Mouse (Mus musculus): ENCODE data around the gene Cfdp1. TPM values are rescaled to one million over a fixed set of nuclear protein-coding genes. Genes with fewer than 3 reads are reported as not detected.

The Cfdp1 gene
- polyA plus RNA-seq, 1 experiment from 2014 or later: 173 TPM

DNA sequence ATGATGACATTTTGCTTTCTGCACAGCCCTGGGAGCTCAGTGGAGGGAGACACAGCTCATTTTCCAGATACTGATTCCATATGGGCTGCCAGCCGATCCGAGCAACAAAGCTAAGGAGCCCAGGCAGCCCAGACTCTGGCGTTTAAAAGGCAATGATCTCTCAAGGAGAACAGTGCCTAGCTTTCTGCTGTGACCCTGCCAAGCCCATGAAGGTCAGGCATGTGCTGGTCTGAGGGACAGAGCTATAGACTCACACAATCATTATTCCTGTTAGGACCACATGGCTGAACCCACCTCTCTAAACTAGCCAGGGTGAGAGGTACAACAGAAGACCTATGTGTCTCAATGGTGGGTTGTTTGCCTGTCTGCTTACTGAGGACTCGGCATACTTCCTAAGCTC, 66.4 kb downstream of the Cfdp1 start:
- no peak overlapping the region for H3K4me3 ChIP-seq (ENCODE audit: low read depth, low read length)
- peak overlapping the region; percentile 27; the same call in 1 of the 2 replicates for H3K4me2 ChIP-seq
- H3K36me3 ChIP-seq (ENCODE audit: control insufficient read depth, insufficient read depth, low read length): no peaks in the 10 kb centered on the region
- peaks cover 22% of the 10 kb centered on the region for H3K4me1 ChIP-seq (ENCODE audit: control insufficient read depth, insufficient read depth, low read length)
- no peaks in the 10 kb centered on the region for H3K9me3 ChIP-seq (replicated peaks; ENCODE audit: control insufficient read depth, low read length)
- H3K9ac ChIP-seq (ENCODE audit: low read depth, low read length): 0 out of 2 replicates have a peak overlapping the region, but pooled peaks have one; percentile 43
- H3K27ac ChIP-seq (ENCODE audit: low read depth, low read length): peak overlapping the region; percentile 46
- no peak for ATAC-seq (replicated peaks; ENCODE audit: insufficient number of reproducible peaks, low FRiP score, low TSS enrichment)
- 48% methylated on average over 4 of the region's 4 CpGs for WGBS (ENCODE audit: insufficient replicate concordance)
- no peaks in the 10 kb centered on the region for H3K27me3 ChIP-seq (ENCODE audit: control insufficient read depth, insufficient read depth, low read length)

DNA sequence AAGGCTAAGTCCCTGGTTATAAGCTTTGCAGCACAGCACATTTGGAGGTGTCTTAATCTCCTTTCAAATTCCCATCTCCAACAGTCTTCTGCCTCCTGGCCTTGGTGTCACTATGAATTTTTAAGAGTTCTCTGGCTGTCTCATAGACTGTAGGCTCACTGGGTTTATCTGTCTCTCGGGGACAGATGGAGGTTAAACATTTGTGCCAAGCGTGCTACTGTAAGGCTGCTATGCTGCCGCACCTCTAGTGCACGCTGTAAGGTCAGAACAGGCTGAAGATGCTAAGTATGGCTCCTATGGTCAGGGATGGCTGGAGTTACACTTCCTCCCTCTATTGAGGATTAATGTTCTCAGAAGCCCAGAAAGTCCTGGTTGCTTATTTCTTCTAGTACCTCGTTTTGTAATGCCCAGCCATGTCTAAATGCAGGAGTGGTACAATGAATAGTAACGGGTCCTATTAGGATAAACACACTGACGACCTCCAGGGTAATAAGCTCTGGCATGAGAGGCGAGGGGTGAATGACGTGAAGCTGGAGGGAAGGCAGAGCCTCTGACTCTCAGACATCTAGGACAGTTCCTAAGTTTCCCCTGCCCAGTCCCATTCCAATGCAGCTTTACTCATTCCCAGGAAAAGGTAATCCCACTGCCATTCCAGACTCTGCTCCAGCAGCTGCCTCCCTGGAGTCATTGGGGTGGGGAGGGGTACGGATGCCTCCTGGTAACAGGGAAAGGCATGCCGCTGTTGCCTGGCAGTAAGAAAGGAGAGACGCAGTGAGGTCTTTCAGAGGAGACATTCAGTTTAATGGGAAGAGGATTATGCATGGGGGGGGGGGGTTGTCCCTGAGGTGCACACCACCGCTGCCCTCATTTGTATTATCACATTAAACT, 67.1 kb downstream of the Cfdp1 start:
- ATAC-seq (replicated peaks; ENCODE audit: insufficient number of reproducible peaks, low FRiP score, low TSS enrichment): no peak
- Histone ChIP-seq H3K9ac (ENCODE audit: low read depth, low read length) (no peak overlapping the region), H3K27ac (ENCODE audit: low read depth, low read length) (peak overlapping the region; percentile 46; the same call in 1 of the 2 replicates), H3K4me3 (ENCODE audit: low read depth, low read length) (no peak overlapping the region), H3K4me2 (peak overlapping the region; percentile 27; the same call in 1 of the 2 replicates), H3K36me3 (ENCODE audit: control insufficient read depth, insufficient read depth, low read length) (no peaks in the 10 kb centered on the region), H3K27me3 (ENCODE audit: control insufficient read depth, insufficient read depth, low read length) (no peaks in the 10 kb centered on the region), H3K9me3 (replicated peaks; ENCODE audit: control insufficient read depth, low read length) (no peaks in the 10 kb centered on the region), H3K4me1 (ENCODE audit: control insufficient read depth, insufficient read depth, low read length) (peaks cover 22% of the 10 kb centered on the region)
- 56% methylated on average over 13 of the region's 13 CpGs for WGBS (ENCODE audit: insufficient replicate concordance)

DNA sequence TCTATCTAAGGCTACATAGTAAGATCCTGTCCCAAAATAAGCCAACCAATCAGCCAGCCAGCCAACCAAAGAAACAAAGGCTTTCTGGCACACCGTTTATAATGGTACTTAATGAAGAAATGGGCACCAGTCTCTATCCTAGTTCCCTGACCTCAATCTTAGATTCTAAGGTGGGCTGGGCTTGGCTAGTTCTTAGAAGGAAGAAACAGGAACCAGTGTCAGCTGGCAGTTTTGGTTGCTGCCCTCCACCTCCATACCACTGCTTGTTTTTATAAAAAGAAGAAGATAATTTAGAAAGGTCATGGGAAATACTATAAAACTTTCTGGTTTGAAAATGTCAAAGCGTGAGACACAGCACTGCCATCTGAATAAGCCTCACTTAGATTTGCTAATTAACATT, 68.0 kb downstream of the Cfdp1 start:
- no peak overlapping the region for H3K9ac ChIP-seq (ENCODE audit: low read depth, low read length)
- peaks cover 22% of the 10 kb centered on the region for H3K4me1 ChIP-seq (ENCODE audit: control insufficient read depth, insufficient read depth, low read length)
- ATAC-seq (replicated peaks; ENCODE audit: insufficient number of reproducible peaks, low FRiP score, low TSS enrichment): no peak
- no peak overlapping the region for H3K4me2 ChIP-seq
- no peak overlapping the region for H3K27ac ChIP-seq (ENCODE audit: low read depth, low read length)
- no peaks in the 10 kb centered on the region for H3K36me3 ChIP-seq (ENCODE audit: control insufficient read depth, insufficient read depth, low read length)
- WGBS (ENCODE audit: insufficient replicate concordance): 89% methylated on average over 2 of the region's 2 CpGs
- no peaks in the 10 kb centered on the region for H3K9me3 ChIP-seq (replicated peaks; ENCODE audit: control insufficient read depth, low read length)
- no peaks in the 10 kb centered on the region for H3K27me3 ChIP-seq (ENCODE audit: control insufficient read depth, insufficient read depth, low read length)
- H3K4me3 ChIP-seq (ENCODE audit: low read depth, low read length): no peak overlapping the region

DNA sequence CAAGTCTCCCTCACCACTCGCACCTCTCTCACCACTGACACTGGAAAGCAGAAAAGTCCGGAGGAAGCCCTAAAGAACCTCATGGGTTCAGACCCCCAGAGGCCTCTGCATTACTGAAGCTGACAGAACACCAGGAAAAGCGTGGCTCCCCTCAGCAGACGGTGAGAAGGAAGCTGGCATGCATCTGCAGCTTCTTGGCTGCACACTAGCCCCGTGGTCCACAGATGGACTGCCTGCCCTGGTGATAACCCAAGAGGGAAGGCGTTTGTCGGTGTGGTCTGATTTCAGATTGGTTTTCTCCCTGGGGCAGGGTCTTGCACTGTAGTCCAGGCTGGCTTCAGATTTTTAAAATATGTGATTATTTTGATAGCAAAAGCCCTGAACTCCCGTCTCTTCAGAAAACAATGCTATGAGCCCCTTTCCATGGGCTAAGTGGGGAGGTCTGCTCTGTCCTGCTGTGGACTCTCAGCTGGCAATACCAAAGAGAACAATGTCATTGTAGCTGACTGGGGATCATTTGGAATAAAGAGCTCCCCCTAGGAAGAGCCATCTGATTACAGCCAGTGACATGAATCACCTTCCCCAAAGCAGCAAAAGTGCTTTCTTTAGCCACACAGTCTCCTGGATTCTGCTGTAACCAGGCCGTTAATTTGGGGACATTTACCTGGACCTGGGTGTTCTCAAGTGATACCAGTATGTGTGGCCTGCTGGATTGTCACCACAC, 71.3 kb downstream of the Cfdp1 start:
- no peaks in the 10 kb centered on the region for H3K27me3 ChIP-seq (ENCODE audit: control insufficient read depth, insufficient read depth, low read length)
- no peak for ATAC-seq (replicated peaks; ENCODE audit: insufficient number of reproducible peaks, low FRiP score, low TSS enrichment)
- H3K9me3 ChIP-seq (replicated peaks; ENCODE audit: control insufficient read depth, low read length): no peaks in the 10 kb centered on the region
- no peak overlapping the region for H3K9ac ChIP-seq (ENCODE audit: low read depth, low read length)
- H3K4me2 ChIP-seq: no peak overlapping the region
- H3K27ac ChIP-seq (ENCODE audit: low read depth, low read length): no peak overlapping the region
- 75% methylated on average over 9 of the region's 9 CpGs for WGBS (ENCODE audit: insufficient replicate concordance)
- H3K4me3 ChIP-seq (ENCODE audit: low read depth, low read length): no peak overlapping the region
- no peaks in the 10 kb centered on the region for H3K36me3 ChIP-seq (ENCODE audit: control insufficient read depth, insufficient read depth, low read length)
- H3K4me1 ChIP-seq (ENCODE audit: control insufficient read depth, insufficient read depth, low read length): peaks cover 35% of the 10 kb centered on the region

DNA sequence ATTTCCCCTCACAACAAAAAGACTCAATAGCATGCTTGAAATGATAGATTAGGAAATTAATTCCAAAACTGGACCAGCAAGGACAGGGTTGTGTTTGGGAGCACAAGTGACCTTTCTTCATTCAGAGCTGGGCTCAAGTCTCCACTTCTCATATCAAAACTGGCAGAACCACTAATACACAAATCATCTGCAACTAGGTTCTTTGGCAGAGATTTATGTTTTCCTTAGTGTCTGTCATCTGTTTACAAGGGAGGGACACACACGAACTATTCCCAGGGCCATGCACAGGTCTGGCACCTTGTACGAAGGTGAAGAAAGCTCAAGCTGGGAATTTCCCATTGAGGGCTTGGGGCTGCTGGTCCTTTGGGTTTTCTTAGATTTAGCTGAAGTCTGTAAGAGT, 71.9 kb downstream of the Cfdp1 start:
- H3K4me1 ChIP-seq (ENCODE audit: control insufficient read depth, insufficient read depth, low read length): peaks cover 29% of the 10 kb centered on the region

DNA sequence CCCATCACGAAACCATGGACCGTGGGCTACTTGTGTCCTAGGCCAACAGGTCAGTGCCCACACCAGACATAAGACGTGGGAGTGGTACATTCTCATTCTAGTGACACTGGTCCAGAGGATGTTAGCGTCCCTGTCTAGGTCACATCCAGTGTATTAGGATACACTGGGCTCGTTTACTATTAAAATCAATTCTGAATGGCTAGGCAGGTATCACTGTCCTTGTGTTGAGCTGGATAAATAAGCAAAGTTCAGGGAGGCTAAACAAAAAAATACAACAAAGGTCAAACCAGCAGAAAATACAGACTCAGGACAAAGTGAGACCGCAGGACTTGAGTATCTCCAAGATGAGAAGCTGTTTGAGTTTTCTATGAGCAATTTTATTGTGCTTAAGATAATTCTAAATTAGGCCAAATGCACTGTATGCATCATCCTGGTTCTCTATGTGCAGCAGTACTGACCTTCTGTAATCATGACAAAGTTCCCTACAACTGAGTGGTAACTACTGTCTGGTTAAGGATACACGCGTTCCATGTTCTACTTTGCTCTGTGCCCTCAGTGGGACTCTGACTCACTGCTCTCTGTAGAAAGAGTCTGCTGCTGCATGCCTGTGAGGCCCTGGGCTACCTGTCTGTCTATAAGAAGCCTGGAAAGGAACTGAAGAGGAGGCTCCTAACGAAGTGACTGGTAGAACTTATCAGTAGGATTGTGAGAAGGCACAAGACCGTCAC, 73.2 kb downstream of the Cfdp1 start:
- H3K27ac ChIP-seq (ENCODE audit: low read depth, low read length): no peak overlapping the region
- H3K4me3 ChIP-seq (ENCODE audit: low read depth, low read length): no peak overlapping the region
- H3K9me3 ChIP-seq (replicated peaks; ENCODE audit: control insufficient read depth, low read length): no peaks in the 10 kb centered on the region
- H3K27me3 ChIP-seq (ENCODE audit: control insufficient read depth, insufficient read depth, low read length): no peaks in the 10 kb centered on the region
- whole genome bisulfite sequencing (ENCODE audit: insufficient replicate concordance): 85% methylated on average over 10 of the region's 10 CpGs
- H3K36me3 ChIP-seq (ENCODE audit: control insufficient read depth, insufficient read depth, low read length): no peaks in the 10 kb centered on the region
- H3K4me1 ChIP-seq (ENCODE audit: control insufficient read depth, insufficient read depth, low read length): peaks cover 21% of the 10 kb centered on the region
- ATAC-seq (replicated peaks; ENCODE audit: insufficient number of reproducible peaks, low FRiP score, low TSS enrichment): no peak
- H3K9ac ChIP-seq (ENCODE audit: low read depth, low read length): no peak overlapping the region
- no peak overlapping the region for H3K4me2 ChIP-seq

More for the DNA sequence above, 71.9 kb downstream of the Cfdp1 start:
- no peak overlapping the region for H3K9ac ChIP-seq (ENCODE audit: low read depth, low read length)
- no peaks in the 10 kb centered on the region for H3K36me3 ChIP-seq (ENCODE audit: control insufficient read depth, insufficient read depth, low read length)
- 82% methylated on average over 2 of the region's 2 CpGs for WGBS (ENCODE audit: insufficient replicate concordance)
- H3K9me3 ChIP-seq (replicated peaks; ENCODE audit: control insufficient read depth, low read length): no peaks in the 10 kb centered on the region
- H3K4me3 ChIP-seq (ENCODE audit: low read depth, low read length): no peak overlapping the region
- no peaks in the 10 kb centered on the region for H3K27me3 ChIP-seq (ENCODE audit: control insufficient read depth, insufficient read depth, low read length)
- ATAC-seq (replicated peaks; ENCODE audit: insufficient number of reproducible peaks, low FRiP score, low TSS enrichment): no peak
- no peak overlapping the region for H3K4me2 ChIP-seq
- H3K27ac ChIP-seq (ENCODE audit: low read depth, low read length): no peak overlapping the region

DNA sequence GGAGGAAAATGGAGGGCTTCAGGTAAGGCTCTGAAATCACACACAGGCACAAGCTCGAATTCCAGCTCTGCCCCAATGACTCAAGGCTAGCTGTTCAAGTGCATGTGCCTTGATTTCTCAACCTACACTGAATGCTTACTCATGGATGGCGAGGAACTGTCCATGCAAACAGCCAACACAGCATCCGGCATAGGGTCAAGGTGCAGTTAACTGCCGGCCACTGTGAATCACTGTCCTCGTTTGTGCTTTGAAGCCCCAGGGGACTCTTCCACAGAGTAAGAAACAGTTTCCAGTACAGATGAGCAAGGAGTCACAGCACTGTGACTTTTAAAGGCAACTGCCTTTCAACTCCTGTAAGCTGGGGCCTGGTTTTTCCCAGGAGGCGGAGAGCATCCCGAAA, 74.4 kb downstream of the Cfdp1 start:
- Histone ChIP-seq H3K27ac (ENCODE audit: low read depth, low read length) (no peak overlapping the region), H3K36me3 (ENCODE audit: control insufficient read depth, insufficient read depth, low read length) (no peaks in the 10 kb centered on the region), H3K4me2 (no peak overlapping the region), H3K9me3 (replicated peaks; ENCODE audit: control insufficient read depth, low read length) (no peaks in the 10 kb centered on the region), H3K9ac (ENCODE audit: low read depth, low read length) (no peak overlapping the region), H3K27me3 (ENCODE audit: control insufficient read depth, insufficient read depth, low read length) (no peaks in the 10 kb centered on the region), H3K4me3 (ENCODE audit: low read depth, low read length) (no peak overlapping the region), H3K4me1 (ENCODE audit: control insufficient read depth, insufficient read depth, low read length) (peaks cover 21% of the 10 kb centered on the region)
- WGBS (ENCODE audit: insufficient replicate concordance): 67% methylated on average over 7 of the region's 7 CpGs
- no peak for ATAC-seq (replicated peaks; ENCODE audit: insufficient number of reproducible peaks, low FRiP score, low TSS enrichment)

DNA sequence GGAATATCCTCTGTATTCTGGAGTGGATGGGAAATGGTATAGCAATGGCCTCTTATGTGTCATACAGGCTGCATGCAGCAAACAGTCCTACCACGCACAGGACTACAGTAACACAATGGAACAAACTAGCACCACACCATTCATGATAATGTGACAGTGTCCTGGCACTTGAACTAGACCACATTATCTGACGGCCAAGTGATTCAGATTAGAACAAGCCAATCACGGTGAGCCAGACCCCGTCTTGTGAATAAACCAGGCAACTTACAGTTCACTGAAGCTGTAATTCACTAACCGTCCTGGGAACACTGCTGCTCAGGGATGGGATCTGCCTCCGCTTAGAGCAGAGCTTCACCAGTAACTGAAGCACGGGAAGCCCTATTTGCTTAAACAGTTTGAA, 75.3 kb downstream of the Cfdp1 start:
- WGBS (ENCODE audit: insufficient replicate concordance): 43% methylated on average over 7 of the region's 7 CpGs
- Histone ChIP-seq H3K27ac (ENCODE audit: low read depth, low read length) (0 out of 2 replicates have a peak overlapping the region, but pooled peaks have one; percentile 11), H3K9ac (ENCODE audit: low read depth, low read length) (no peak overlapping the region), H3K4me2 (no peak overlapping the region), H3K9me3 (replicated peaks; ENCODE audit: control insufficient read depth, low read length) (no peaks in the 10 kb centered on the region), H3K27me3 (ENCODE audit: control insufficient read depth, insufficient read depth, low read length) (no peaks in the 10 kb centered on the region), H3K4me3 (ENCODE audit: low read depth, low read length) (no peak overlapping the region), H3K36me3 (ENCODE audit: control insufficient read depth, insufficient read depth, low read length) (no peaks in the 10 kb centered on the region), H3K4me1 (ENCODE audit: control insufficient read depth, insufficient read depth, low read length) (peaks cover 30% of the 10 kb centered on the region)
- no peak for ATAC-seq (replicated peaks; ENCODE audit: insufficient number of reproducible peaks, low FRiP score, low TSS enrichment)

All from heart, embryonic 11.5 days (tissue).